Mouse (Mus musculus) midbrain, embryonic 15.5 days (tissue): Measurements from ENCODE around the gene Hlcs. TPM values are rescaled to one million over a fixed set of nuclear protein-coding genes. Genes with fewer than 3 reads are reported as not detected.

Experiments used
- ATAC-seq: fragments of 200-750 bp; cut with Nextera tagmentation; replicated peaks from 2 replicates; pipeline ENCODE4 v1.8.0; 2017; ENCODE audit warnings: moderate TSS enrichment
- H3K27ac ChIP-seq: fragments of 300-500 bp; sonication (generic); 2 replicates; pipeline ENCODE4 v1.5.1; 2015; ENCODE audit warnings: mild to moderate bottlenecking, inconsistent platforms
- H3K27me3 ChIP-seq: fragments of 300-500 bp; sonication (generic); replicated peaks from 2 replicates; pipeline ENCODE4 v1.6.1; 2015; ENCODE audit warnings: inconsistent platforms
- H3K36me3 ChIP-seq: fragments of 300-500 bp; sonication (generic); replicated peaks from 2 replicates; pipeline ENCODE4 v1.6.1; 2015; ENCODE audit warnings: inconsistent platforms
- H3K4me1 ChIP-seq: fragments of 300-500 bp; sonication (generic); 2 replicates; pipeline ENCODE4 v1.6.1; 2015; ENCODE audit warnings: inconsistent platforms
- H3K4me2 ChIP-seq: fragments of 300-500 bp; sonication (generic); 2 replicates; pipeline ENCODE4 v1.6.1; 2015; ENCODE audit warnings: inconsistent platforms, mild to moderate bottlenecking, moderate library complexity
- H3K4me3 ChIP-seq: fragments of 300-500 bp; sonication (generic); 2 replicates; pipeline ENCODE4 v1.5.1; 2015; ENCODE audit warnings: mild to moderate bottlenecking, inconsistent platforms
- H3K9ac ChIP-seq: fragments of 300-500 bp; sonication (generic); 2 replicates; pipeline ENCODE4 v1.6.1; 2015; ENCODE audit warnings: mild to moderate bottlenecking, inconsistent platforms
- H3K9me3 ChIP-seq: fragments of 300-500 bp; sonication (generic); 2 replicates; pipeline ENCODE4 v1.6.1; 2016; ENCODE audit warnings: inconsistent platforms
- WGBS: fragments of 180-500 bp; shearing (Covaris S2); methylation state at CpG from one replicate; pipeline ENCODE4 v1.1.7; 2015; ENCODE audit warnings: mixed read lengths; 5-methylcytosine and 5-hydroxymethylcytosine counted together
- polyA plus RNA-seq: library from polyadenylated mRNA; unstranded; fragments of >200 nt; fragmentation: Nextera tagmentation; extraction: Ambion mirVana; gene quantifications from 2 replicates; pipeline ENCODE4 v1.2.1, GENCODE M21; 2015

The Hlcs gene
- polyA plus RNA-seq, 1 experiment from 2014 or later = 10.1 TPM

GRCm38 (mm10) chr16:94302274-94303202, 10.8 kb downstream of the Hlcs start:
- Histone ChIP-seq H3K9me3 (no peaks in the 10 kb centered on the region), H3K27ac (peak overlapping the region; percentile 63), H3K4me1 (peaks cover 17% of the 10 kb centered on the region), H3K4me3 (peak overlapping the region; percentile 31), H3K4me2 (peak overlapping the region; percentile 57), H3K9ac (peak overlapping the region; percentile 36), H3K36me3 (no peaks in the 10 kb centered on the region), H3K27me3 (no peaks in the 10 kb centered on the region)
- peak; percentile 87 for ATAC-seq
- 7% methylated on average over 30 of the region's 30 CpGs for WGBS

- Histone ChIP-seq H3K36me3 (no peaks in the 10 kb centered on the region), H3K4me1 (peaks cover 16% of the 10 kb centered on the region), H3K9ac (no peak overlapping the region), H3K27me3 (no peaks in the 10 kb centered on the region), H3K9me3 (no peaks in the 10 kb centered on the region), H3K27ac (no peak overlapping the region), H3K4me2 (no peak overlapping the region), H3K4me3 (no peak overlapping the region)
- 84% methylated on average over 5 of the region's 5 CpGs for WGBS
- no peak for ATAC-seq
Observed at GRCm38 (mm10) chr16:94301696-94302095, 11.7 kb downstream of the Hlcs start.

GRCm38 (mm10) chr16:94301194-94301593, 12.2 kb downstream of the Hlcs start:
- Histone ChIP-seq H3K9me3 (no peaks in the 10 kb centered on the region), H3K9ac (no peak overlapping the region), H3K4me1 (peaks cover 16% of the 10 kb centered on the region), H3K4me2 (no peak overlapping the region), H3K4me3 (no peak overlapping the region), H3K27me3 (no peaks in the 10 kb centered on the region), H3K27ac (no peak overlapping the region), H3K36me3 (no peaks in the 10 kb centered on the region)
- no peak for ATAC-seq
- WGBS = 95% methylated on average over 4 of the region's 4 CpGs

- 72% methylated on average over 4 of the region's 4 CpGs for WGBS
- ATAC-seq = no peak
- Histone ChIP-seq H3K9me3 (no peaks in the 10 kb centered on the region), H3K27ac (no peak overlapping the region), H3K36me3 (no peaks in the 10 kb centered on the region), H3K4me2 (no peak overlapping the region), H3K4me1 (peaks cover 16% of the 10 kb centered on the region), H3K4me3 (no peak overlapping the region), H3K9ac (no peak overlapping the region), H3K27me3 (no peaks in the 10 kb centered on the region)
Observed at GRCm38 (mm10) chr16:94299210-94299609, 14.2 kb downstream of the Hlcs start.

GRCm38 (mm10) chr16:94298081-94298480, 15.3 kb downstream of the Hlcs start:
- Histone ChIP-seq H3K4me1 (peaks cover 12% of the 10 kb centered on the region), H3K9ac (no peak overlapping the region), H3K36me3 (no peaks in the 10 kb centered on the region), H3K9me3 (no peaks in the 10 kb centered on the region), H3K27me3 (no peaks in the 10 kb centered on the region), H3K4me2 (no peak overlapping the region), H3K4me3 (no peak overlapping the region), H3K27ac (no peak overlapping the region)
- 88% methylated on average over 5 of the region's 5 CpGs for WGBS
- ATAC-seq = no peak

- H3K36me3 ChIP-seq = no peaks in the 10 kb centered on the region
- no peak overlapping the region for H3K4me3 ChIP-seq
- ATAC-seq = no peak
- no peak overlapping the region for H3K27ac ChIP-seq
- no peak overlapping the region for H3K4me2 ChIP-seq
- H3K27me3 ChIP-seq = no peaks in the 10 kb centered on the region
- no peaks in the 10 kb centered on the region for H3K9me3 ChIP-seq
- H3K9ac ChIP-seq = no peak overlapping the region
- peaks cover 15% of the 10 kb centered on the region for H3K4me1 ChIP-seq
- 78% methylated on average over 4 of the region's 4 CpGs for WGBS
Observed at GRCm38 (mm10) chr16:94291141-94291540, 22.2 kb downstream of the Hlcs start.

- Histone ChIP-seq H3K27me3 (no peaks in the 10 kb centered on the region), H3K27ac (peak overlapping the region; percentile 79), H3K9me3 (no peaks in the 10 kb centered on the region), H3K36me3 (no peaks in the 10 kb centered on the region), H3K4me3 (peak overlapping the region; percentile 80), H3K4me2 (peak overlapping the region; percentile 97), H3K4me1 (peaks cover 15% of the 10 kb centered on the region), H3K9ac (peak overlapping the region; percentile 77)
- 6% methylated on average over 52 of the region's 52 CpGs for WGBS
- ATAC-seq = peak; percentile 97
Observed at GRCm38 (mm10) chr16:94290073-94290999, 23.0 kb downstream of the Hlcs start.

- Histone ChIP-seq H3K9me3 (no peaks in the 10 kb centered on the region), H3K36me3 (no peaks in the 10 kb centered on the region), H3K27me3 (no peaks in the 10 kb centered on the region), H3K27ac (peak overlapping the region; percentile 79), H3K4me1 (peaks cover 15% of the 10 kb centered on the region), H3K4me3 (peak overlapping the region; percentile 80), H3K9ac (peak overlapping the region; percentile 77), H3K4me2 (peak overlapping the region; percentile 97)
- 10% methylated on average over 38 of the region's 39 CpGs for WGBS
- ATAC-seq = no peak
Observed at GRCm38 (mm10) chr16:94289138-94290072, 24.0 kb downstream of the Hlcs start.

- Histone ChIP-seq H3K36me3 (no peaks in the 10 kb centered on the region), H3K9me3 (no peaks in the 10 kb centered on the region), H3K4me1 (peaks cover 15% of the 10 kb centered on the region), H3K27me3 (no peaks in the 10 kb centered on the region), H3K4me3 (no peak overlapping the region), H3K27ac (no peak overlapping the region), H3K4me2 (no peak overlapping the region), H3K9ac (no peak overlapping the region)
- no peak for ATAC-seq
- 86% methylated on average over 9 of the region's 9 CpGs for WGBS
Observed at GRCm38 (mm10) chr16:94287826-94288225, 25.5 kb downstream of the Hlcs start.

- Histone ChIP-seq H3K4me1 (peaks cover 3% of the 10 kb centered on the region), H3K4me2 (no peak overlapping the region), H3K27ac (no peak overlapping the region), H3K9ac (no peak overlapping the region), H3K36me3 (no peaks in the 10 kb centered on the region), H3K27me3 (no peaks in the 10 kb centered on the region), H3K4me3 (no peak overlapping the region), H3K9me3 (no peaks in the 10 kb centered on the region)
- no peak for ATAC-seq
- WGBS = 90% methylated on average over 3 of the region's 3 CpGs
Observed at GRCm38 (mm10) chr16:94283972-94284371, 29.4 kb downstream of the Hlcs start.

- no peak for ATAC-seq
- no peaks in the 10 kb centered on the region for H3K9me3 ChIP-seq
- no peak overlapping the region for H3K9ac ChIP-seq
- no peak overlapping the region for H3K4me2 ChIP-seq
- H3K36me3 ChIP-seq = no peaks in the 10 kb centered on the region
- WGBS = 88% methylated on average over 6 of the region's 6 CpGs
- H3K4me3 ChIP-seq = no peak overlapping the region
- peaks cover 3% of the 10 kb centered on the region; the same call in 1 of the 2 replicates for H3K4me1 ChIP-seq
- no peak overlapping the region for H3K27ac ChIP-seq
- H3K27me3 ChIP-seq = no peaks in the 10 kb centered on the region
Observed at GRCm38 (mm10) chr16:94270826-94271225, 42.5 kb downstream of the Hlcs start.
